Mouse (Mus musculus): Measurements from ENCODE around the gene Psenen. TPM values are rescaled to one million over a fixed set of nuclear protein-coding genes. Genes with fewer than 3 reads are reported as not detected.

Gene Psenen
- polyA plus RNA-seq, 1 experiment from 2014 or later, result 147 TPM

DNA sequence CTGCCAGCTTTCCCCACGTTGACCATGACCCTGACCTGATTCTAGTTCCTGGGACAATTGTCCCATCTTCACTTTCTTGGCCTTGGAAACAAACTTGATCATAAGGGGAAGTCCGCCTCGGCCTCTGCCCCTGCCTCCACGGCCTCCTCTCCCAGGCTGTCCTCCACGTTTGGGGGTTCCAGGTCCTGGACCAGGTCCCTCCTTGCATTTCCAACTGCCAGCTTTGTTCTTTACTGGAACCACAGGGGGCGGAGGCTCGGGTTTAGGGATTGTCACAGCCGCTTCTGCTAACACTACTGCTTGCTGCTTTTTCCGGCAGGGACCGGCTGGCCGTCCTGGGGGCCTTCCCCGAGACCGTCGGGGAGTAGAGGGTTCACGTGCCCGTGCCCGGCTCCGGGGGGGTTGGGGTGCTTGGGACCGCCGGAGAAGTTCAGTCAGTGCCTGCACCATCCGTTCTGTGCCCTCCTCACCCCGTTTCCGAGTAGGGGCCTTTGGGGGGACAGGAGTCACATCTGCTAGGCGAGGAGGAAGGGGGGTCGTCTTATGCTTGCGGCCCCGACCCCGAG, 23.1 kb upstream of the Psenen start:
- peak overlapping the region; percentile 99; the same call in 1 of the 2 replicates for H3K4me3 ChIP-seq
- WGBS, result 91% methylated on average over 28 of the region's 28 CpGs
- H3K4me2 ChIP-seq, result peak overlapping the region; percentile 98
- H3K27ac ChIP-seq (replicated peaks), result no peak overlapping the region
- peaks cover 52% of the 10 kb centered on the region for H3K36me3 ChIP-seq
- H3K9ac ChIP-seq, result peak overlapping the region; percentile 99
- H3K9me3 ChIP-seq, result no peaks in the 10 kb centered on the region
- no peak for ATAC-seq (ENCODE audit: low read depth)
- H3K4me1 ChIP-seq (replicated peaks), result peaks cover 24% of the 10 kb centered on the region
- no peaks in the 10 kb centered on the region for H3K27me3 ChIP-seq

GRCm38 (mm10) chr7:30585170-30585569, 21.7 kb upstream of the Psenen start:
- no peak overlapping the region for H3K4me2 ChIP-seq
- ATAC-seq (ENCODE audit: low read depth), result no peak
- no peak overlapping the region for H3K27ac ChIP-seq (replicated peaks)
- peaks cover 66% of the 10 kb centered on the region for H3K36me3 ChIP-seq
- no peak overlapping the region for H3K4me3 ChIP-seq
- H3K9me3 ChIP-seq, result no peaks in the 10 kb centered on the region
- H3K27me3 ChIP-seq, result no peaks in the 10 kb centered on the region
- peaks cover 23% of the 10 kb centered on the region for H3K4me1 ChIP-seq (replicated peaks)
- 98% methylated on average over 7 of the region's 7 CpGs for WGBS
- H3K9ac ChIP-seq, result no peak overlapping the region

- WGBS, result 93% methylated on average over 10 of the region's 10 CpGs
- Histone ChIP-seq H3K27ac (replicated peaks) (no peak overlapping the region), H3K9me3 (no peaks in the 10 kb centered on the region), H3K4me2 (no peak overlapping the region), H3K9ac (no peak overlapping the region), H3K4me1 (replicated peaks) (peaks cover 16% of the 10 kb centered on the region), H3K36me3 (peaks cover 74% of the 10 kb centered on the region), H3K27me3 (no peaks in the 10 kb centered on the region), H3K4me3 (no peak overlapping the region)
- ATAC-seq (ENCODE audit: low read depth), result no peak
Observed at GRCm38 (mm10) chr7:30584339-30584738, 20.9 kb upstream of the Psenen start.

DNA sequence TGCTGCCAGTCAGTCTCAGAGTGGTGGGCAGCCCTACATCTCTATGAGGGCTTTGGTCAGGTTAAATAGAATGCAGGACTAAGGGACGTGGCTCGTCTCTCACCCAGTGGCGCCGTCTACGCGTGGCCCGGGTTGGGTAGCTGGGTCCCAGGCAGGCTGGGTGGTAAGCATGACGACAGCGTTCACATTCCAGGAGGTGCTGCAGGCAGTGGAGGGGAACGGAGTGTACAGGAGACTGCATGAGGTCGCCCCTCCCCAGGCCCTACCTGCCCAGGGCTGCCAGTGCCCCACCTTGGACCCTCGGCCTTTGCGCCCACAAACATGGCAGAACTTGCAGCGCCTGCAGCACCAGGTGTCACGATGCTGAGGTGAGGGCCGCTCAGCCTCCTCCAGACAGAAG, 18.1 kb upstream of the Psenen start:
- H3K4me2 ChIP-seq, result no peak overlapping the region
- no peak overlapping the region for H3K9ac ChIP-seq
- no peak overlapping the region for H3K4me3 ChIP-seq
- no peak for ATAC-seq (ENCODE audit: low read depth)
- no peaks in the 10 kb centered on the region for H3K27me3 ChIP-seq
- 96% methylated on average over 16 of the region's 16 CpGs for WGBS
- H3K36me3 ChIP-seq, result peaks cover 100% of the 10 kb centered on the region
- peaks cover 4% of the 10 kb centered on the region for H3K4me1 ChIP-seq (replicated peaks)
- H3K27ac ChIP-seq (replicated peaks), result no peak overlapping the region
- H3K9me3 ChIP-seq, result no peaks in the 10 kb centered on the region

DNA sequence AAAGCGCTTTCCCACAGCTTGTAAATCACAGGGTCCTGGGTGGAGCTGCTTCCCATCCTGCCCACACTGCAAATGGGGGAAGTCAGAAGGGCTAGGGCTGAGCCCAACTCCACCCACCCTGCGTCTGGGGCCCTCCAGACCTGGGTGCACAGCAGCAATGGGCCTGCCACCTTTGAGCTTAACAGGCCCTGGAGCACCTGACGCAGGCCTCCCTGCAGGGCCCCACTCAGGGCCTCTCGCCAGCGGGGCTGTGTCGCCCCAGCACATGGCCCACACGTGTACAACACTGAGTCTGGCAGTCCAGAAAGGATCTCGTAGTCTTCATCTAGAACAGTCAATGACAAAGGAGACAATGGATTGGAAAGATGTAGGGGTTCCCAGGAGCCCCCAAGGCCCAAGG, 16.5 kb upstream of the Psenen start:
- no peaks in the 10 kb centered on the region for H3K27me3 ChIP-seq
- no peak overlapping the region for H3K9ac ChIP-seq
- H3K36me3 ChIP-seq, result peaks cover 100% of the 10 kb centered on the region
- H3K9me3 ChIP-seq, result no peaks in the 10 kb centered on the region
- no peak for ATAC-seq (ENCODE audit: low read depth)
- 93% methylated on average over 8 of the region's 8 CpGs for WGBS
- no peak overlapping the region for H3K27ac ChIP-seq (replicated peaks)
- no peaks in the 10 kb centered on the region for H3K4me1 ChIP-seq (replicated peaks)
- H3K4me3 ChIP-seq, result no peak overlapping the region
- no peak overlapping the region for H3K4me2 ChIP-seq

DNA sequence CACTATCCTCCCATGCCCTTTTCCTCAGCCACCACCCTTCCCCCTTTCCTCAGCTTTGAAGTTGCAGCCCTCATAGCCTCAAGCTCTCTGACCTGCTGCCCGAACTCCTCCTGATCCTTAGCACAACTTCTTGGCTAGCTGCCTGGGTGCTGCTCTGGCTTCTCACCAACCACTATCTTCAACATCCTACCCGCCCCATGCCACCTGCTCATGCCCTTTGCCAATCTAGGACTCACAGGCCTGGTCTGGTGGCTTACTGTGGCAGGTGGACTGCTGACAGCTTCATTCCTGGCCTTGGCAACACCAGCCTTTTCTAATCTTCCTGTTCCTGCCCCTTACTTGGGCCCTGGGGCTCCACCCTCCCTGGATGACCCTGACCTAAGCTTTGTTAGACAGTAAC, 9.5 kb upstream of the Psenen start:
- H3K36me3 ChIP-seq, result peaks cover 97% of the 10 kb centered on the region
- no peaks in the 10 kb centered on the region for H3K4me1 ChIP-seq (replicated peaks)
- H3K4me3 ChIP-seq, result no peak overlapping the region
- no peaks in the 10 kb centered on the region for H3K27me3 ChIP-seq
- no peak overlapping the region for H3K27ac ChIP-seq (replicated peaks)
- 0 out of 2 replicates have a peak overlapping the region, but pooled peaks have one; percentile 5 for H3K9ac ChIP-seq
- 94% methylated on average over 2 of the region's 2 CpGs for WGBS
- no peak overlapping the region for H3K4me2 ChIP-seq
- no peak for ATAC-seq (ENCODE audit: low read depth)
- no peaks in the 10 kb centered on the region for H3K9me3 ChIP-seq

DNA sequence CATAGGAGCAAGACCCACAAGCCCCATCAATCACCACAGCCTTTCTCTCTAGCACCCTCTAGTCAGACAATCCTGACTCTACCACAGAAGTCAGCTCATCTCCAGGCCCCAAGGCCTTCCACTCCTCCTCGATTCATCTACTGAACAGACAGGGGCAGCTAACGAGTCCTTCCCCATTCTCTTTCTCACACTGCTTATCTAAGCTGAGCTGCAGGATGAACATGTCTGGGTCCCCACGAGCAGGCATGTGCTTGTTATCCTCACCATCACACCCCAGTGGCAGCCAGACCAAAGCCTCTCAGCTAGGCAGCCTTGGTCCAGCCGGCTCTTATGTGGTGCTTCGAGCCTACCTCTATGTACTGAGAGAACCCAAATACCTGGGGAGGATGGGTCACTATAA, 9.0 kb upstream of the Psenen start:
- no peak overlapping the region for H3K4me3 ChIP-seq
- WGBS, result 92% methylated on average over 5 of the region's 5 CpGs
- no peaks in the 10 kb centered on the region for H3K9me3 ChIP-seq
- no peaks in the 10 kb centered on the region for H3K4me1 ChIP-seq (replicated peaks)
- no peak overlapping the region for H3K27ac ChIP-seq (replicated peaks)
- no peak overlapping the region for H3K4me2 ChIP-seq
- H3K9ac ChIP-seq, result no peak overlapping the region
- no peak for ATAC-seq (ENCODE audit: low read depth)
- H3K36me3 ChIP-seq, result peaks cover 95% of the 10 kb centered on the region
- no peaks in the 10 kb centered on the region for H3K27me3 ChIP-seq

DNA sequence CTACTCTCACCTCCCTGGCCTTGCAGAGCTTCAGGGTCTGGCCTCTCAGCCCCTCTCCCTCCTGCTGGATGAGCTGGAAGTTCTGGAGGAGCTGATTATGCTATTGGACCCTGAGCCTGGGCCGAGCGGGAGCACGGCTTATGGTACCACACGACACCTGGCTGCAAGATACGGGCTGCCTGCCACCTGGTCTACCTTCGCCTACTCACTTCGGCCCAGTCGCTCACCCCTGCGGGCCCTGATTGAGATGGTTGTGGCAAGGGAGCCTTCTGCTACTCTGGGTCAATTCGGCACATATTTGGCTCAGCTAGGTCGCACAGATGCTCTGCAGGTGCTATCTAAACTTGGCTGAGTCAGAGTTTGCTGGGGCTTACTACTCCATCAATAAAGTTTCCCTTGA, 4.1 kb upstream of the Psenen start:
- Histone ChIP-seq H3K4me1 (replicated peaks) (peaks cover 11% of the 10 kb centered on the region), H3K27me3 (no peaks in the 10 kb centered on the region), H3K4me3 (no peak overlapping the region), H3K4me2 (no peak overlapping the region), H3K36me3 (peaks cover 72% of the 10 kb centered on the region), H3K9ac (no peak overlapping the region), H3K27ac (replicated peaks) (no peak overlapping the region), H3K9me3 (no peaks in the 10 kb centered on the region)
- 89% methylated on average over 11 of the region's 11 CpGs for WGBS
- ATAC-seq (ENCODE audit: low read depth), result no peak

GRCm38 (mm10) chr7:30566033-30566432, 2.6 kb upstream of the Psenen start:
- Histone ChIP-seq H3K27ac (replicated peaks) (no peak overlapping the region), H3K9ac (no peak overlapping the region), H3K4me1 (replicated peaks) (peaks cover 18% of the 10 kb centered on the region), H3K36me3 (peaks cover 59% of the 10 kb centered on the region), H3K9me3 (no peaks in the 10 kb centered on the region), H3K4me2 (no peak overlapping the region), H3K4me3 (no peak overlapping the region), H3K27me3 (no peaks in the 10 kb centered on the region)
- ATAC-seq (ENCODE audit: low read depth), result no peak
- 92% methylated on average over 9 of the region's 9 CpGs for WGBS

GRCm38 (mm10) chr7:30564970-30565571, 1.6 kb upstream of the Psenen start, which contains the start of gene Igflr1:
Igflr1 (plus strand) TSS chr7:30565427.
- no peaks in the 10 kb centered on the region for H3K9me3 ChIP-seq
- no peak for ATAC-seq (ENCODE audit: low read depth)
- 0 out of 2 replicates have a peak within 1 kb of the TSS, but pooled peaks have one; percentile 88 for H3K9ac ChIP-seq
- H3K27me3 ChIP-seq, result no peaks in the 10 kb centered on the region
- peak within 1 kb of the TSS; percentile 87; the same call in 1 of the 2 replicates for H3K4me3 ChIP-seq
- peaks cover 50% of the 10 kb centered on the region for H3K36me3 ChIP-seq
- no peak within 1 kb of the TSS for H3K27ac ChIP-seq (replicated peaks)
- peaks cover 21% of the 10 kb centered on the region for H3K4me1 ChIP-seq (replicated peaks)
- peak within 1 kb of the TSS; percentile 88 for H3K4me2 ChIP-seq
- WGBS, result 96% methylated on average over 12 of the region's 12 CpGs

- Histone ChIP-seq H3K27ac (replicated peaks) (peak overlapping the region; percentile 94), H3K4me3 (peak overlapping the region; percentile 87), H3K4me2 (peak overlapping the region; percentile 88), H3K9ac (peak overlapping the region; percentile 88), H3K9me3 (no peaks in the 10 kb centered on the region), H3K4me1 (replicated peaks) (peaks cover 28% of the 10 kb centered on the region), H3K36me3 (peaks cover 38% of the 10 kb centered on the region), H3K27me3 (no peaks in the 10 kb centered on the region)
- 24% methylated on average over 6 of the region's 6 CpGs for WGBS
- no peak for ATAC-seq (ENCODE audit: low read depth)
Observed at GRCm38 (mm10) chr7:30563906-30564280, 466 bp upstream of the Psenen start.

- Histone ChIP-seq H3K9ac (peak overlapping the region; percentile 88), H3K4me2 (peak overlapping the region; percentile 88), H3K9me3 (no peaks in the 10 kb centered on the region), H3K27ac (replicated peaks) (peak overlapping the region; percentile 71), H3K36me3 (peaks cover 30% of the 10 kb centered on the region), H3K4me1 (replicated peaks) (peaks cover 41% of the 10 kb centered on the region), H3K27me3 (no peaks in the 10 kb centered on the region), H3K4me3 (peak overlapping the region; percentile 87)
- peak; percentile 7; the same call in 1 of the 2 replicates for ATAC-seq (ENCODE audit: low read depth)
- WGBS, result 3% methylated on average over 27 of the region's 27 CpGs
Observed at GRCm38 (mm10) chr7:30562526-30563116, 806 bp downstream of the Psenen start.

Data from neural tube, embryonic 13.5 days (tissue).